Mouse (Mus musculus): ENCODE results near the gene Snrnp48. TPM values are rescaled to one million over a fixed set of nuclear protein-coding genes. Genes with fewer than 3 reads are reported as not detected.

Snrnp48 gene
- polyA plus RNA-seq (2012; rRNA removed): 9.5 and 15.8 TPM in 2 replicates
- polyA plus RNA-seq (2014; fragmentation: Nextera tagmentation; extraction: Ambion mirVana): 10.9 and 12.0 TPM in 2 replicates

GRCm38 (mm10) chr13:38204702-38205482 lies at the start of gene Snrnp48:
Gene Snrnp48 (plus strand): TSS chr13:38204938.
- DNase-seq (ENCODE audit: low read depth in 3 of 3, low spot score in 3 of 3) (peak; percentile 81 to 88 (median 81)), ATAC-seq (ENCODE audit: insufficient read depth) (peak; percentile 98)
- under 1% methylated on average over 59 of the region's 59 CpGs for WGBS (ENCODE audit: insufficient replicate concordance)
- Histone ChIP-seq H3K4me1 (replicated peaks; ENCODE audit: control insufficient read depth in 2 of 2, insufficient read depth in 2 of 2, low read length in 1 of 2) (peaks cover 14% of the 10 kb centered on the region in 2 experiments), H3K9me3 (ENCODE audit: control insufficient read depth, low read length) (no peaks in the 10 kb centered on the region), H3K4me3 (ENCODE audit: insufficient read depth in 1 of 2, low read depth in 2 of 2, low read length in 2 of 2) (peak within 1 kb of the TSS; percentile 91 to 94), H3K27ac (no peak within 1 kb of the TSS), H3K4me2 (ENCODE audit: low read depth) (peak within 1 kb of the TSS; percentile 80), H3K36me3 (replicated peaks; ENCODE audit: control insufficient read depth, insufficient read depth, low read depth) (no peaks in the 10 kb centered on the region), H3K27me3 (ENCODE audit: control insufficient read depth, insufficient read depth, low read length) (no peaks in the 10 kb centered on the region), H3K9ac (replicated peaks) (peak within 1 kb of the TSS; percentile 81)
- TF ChIP-seq EP300 (IDR thresholded peaks at IDR 0.05; ENCODE audit: low read depth): no peak
- TF ChIP-seq CTCF (IDR thresholded peaks at IDR 0.05; ENCODE audit: low read depth): no peak; the same call in 1 of the 2 replicates

GRCm38 (mm10) chr13:38155523-38155922 lies 49.2 kb upstream of the Snrnp48 start:
- no peak for TF ChIP-seq EP300 (IDR thresholded peaks at IDR 0.05; ENCODE audit: low read depth)
- no peak for TF ChIP-seq CTCF (IDR thresholded peaks at IDR 0.05; ENCODE audit: low read depth)
- DNase-seq (ENCODE audit: low read depth in 3 of 3, low spot score in 3 of 3): no peak

GRCm38 (mm10) chr13:38157635-38158034 lies 47.1 kb upstream of the Snrnp48 start:
- H3K9me3 ChIP-seq (ENCODE audit: control insufficient read depth, low read length): no peaks in the 10 kb centered on the region
- ATAC-seq (ENCODE audit: insufficient read depth): no peak
- no peak overlapping the region for H3K4me2 ChIP-seq (ENCODE audit: low read depth)
- H3K36me3 ChIP-seq (replicated peaks; ENCODE audit: control insufficient read depth, insufficient read depth, low read depth): no peaks in the 10 kb centered on the region
- H3K9ac ChIP-seq (replicated peaks): no peak overlapping the region
- 17% methylated on average over 6 of the region's 6 CpGs for WGBS (ENCODE audit: insufficient replicate concordance)
- no peak for TF ChIP-seq EP300 (IDR thresholded peaks at IDR 0.05; ENCODE audit: low read depth)
- no peak for TF ChIP-seq CTCF (IDR thresholded peaks at IDR 0.05; ENCODE audit: low read depth)
- H3K4me3 ChIP-seq (ENCODE audit: insufficient read depth in 1 of 2, low read depth in 2 of 2, low read length in 2 of 2): no peak overlapping the region
- H3K27ac ChIP-seq: no peak overlapping the region
- H3K4me1 ChIP-seq (replicated peaks; ENCODE audit: control insufficient read depth in 2 of 2, insufficient read depth in 2 of 2, low read length in 1 of 2): peaks cover 0 to 7% of the 10 kb centered on the region in 2 experiments; a peak in 1 of 4 replicates
- DNase-seq (ENCODE audit: low read depth in 3 of 3, low spot score in 3 of 3): no peak
- peaks cover 13% of the 10 kb centered on the region for H3K27me3 ChIP-seq (ENCODE audit: control insufficient read depth, insufficient read depth, low read length)

More at GRCm38 (mm10) chr13:38155523-38155922, 49.2 kb upstream of the Snrnp48 start:
- peaks cover 34% of the 10 kb centered on the region for H3K27me3 ChIP-seq (ENCODE audit: control insufficient read depth, insufficient read depth, low read length)
- no peak for ATAC-seq (ENCODE audit: insufficient read depth)
- H3K4me2 ChIP-seq (ENCODE audit: low read depth): no peak overlapping the region
- H3K9me3 ChIP-seq (ENCODE audit: control insufficient read depth, low read length): no peaks in the 10 kb centered on the region
- no peaks in the 10 kb centered on the region for H3K36me3 ChIP-seq (replicated peaks; ENCODE audit: control insufficient read depth, insufficient read depth, low read depth)
- H3K4me1 ChIP-seq (replicated peaks; ENCODE audit: control insufficient read depth in 2 of 2, insufficient read depth in 2 of 2, low read length in 1 of 2): peaks cover 0 to 7% of the 10 kb centered on the region in 2 experiments; a peak in 1 of 4 replicates
- WGBS (ENCODE audit: insufficient replicate concordance): 29% methylated on average over 2 of the region's 2 CpGs
- no peak overlapping the region for H3K9ac ChIP-seq (replicated peaks)
- H3K27ac ChIP-seq: no peak overlapping the region
- H3K4me3 ChIP-seq (ENCODE audit: insufficient read depth in 1 of 2, low read depth in 2 of 2, low read length in 2 of 2): no peak overlapping the region

GRCm38 (mm10) chr13:38162002-38162401 lies 42.7 kb upstream of the Snrnp48 start:
- Histone ChIP-seq H3K9ac (replicated peaks) (no peak overlapping the region), H3K27ac (no peak overlapping the region), H3K4me1 (replicated peaks; ENCODE audit: control insufficient read depth in 2 of 2, insufficient read depth in 2 of 2, low read length in 1 of 2) (0 out of 4 replicates have a peak, but pooled peaks cover 0 to under 1% of the 10 kb centered on the region in 2 experiments), H3K4me2 (ENCODE audit: low read depth) (no peak overlapping the region), H3K9me3 (ENCODE audit: control insufficient read depth, low read length) (no peaks in the 10 kb centered on the region), H3K27me3 (ENCODE audit: control insufficient read depth, insufficient read depth, low read length) (no peaks in the 10 kb centered on the region), H3K36me3 (replicated peaks; ENCODE audit: control insufficient read depth, insufficient read depth, low read depth) (no peaks in the 10 kb centered on the region), H3K4me3 (ENCODE audit: insufficient read depth in 1 of 2, low read depth in 2 of 2, low read length in 2 of 2) (no peak overlapping the region)
- DNase-seq (ENCODE audit: low read depth in 3 of 3, low spot score in 3 of 3) (no peak), ATAC-seq (ENCODE audit: insufficient read depth) (no peak)
- 68% methylated on average over 2 of the region's 2 CpGs for whole genome bisulfite sequencing (ENCODE audit: insufficient replicate concordance)
- TF ChIP-seq EP300 (IDR thresholded peaks at IDR 0.05; ENCODE audit: low read depth): no peak
- TF ChIP-seq CTCF (IDR thresholded peaks at IDR 0.05; ENCODE audit: low read depth): no peak

- no peaks in the 10 kb centered on the region for H3K4me1 ChIP-seq (replicated peaks; ENCODE audit: control insufficient read depth in 2 of 2, insufficient read depth in 2 of 2, low read length in 1 of 2)
- no peak for ATAC-seq (ENCODE audit: insufficient read depth)
- no peak overlapping the region for H3K4me2 ChIP-seq (ENCODE audit: low read depth)
- H3K9ac ChIP-seq (replicated peaks): no peak overlapping the region
- H3K9me3 ChIP-seq (ENCODE audit: control insufficient read depth, low read length): no peaks in the 10 kb centered on the region
- no peak overlapping the region for H3K4me3 ChIP-seq (ENCODE audit: insufficient read depth in 1 of 2, low read depth in 2 of 2, low read length in 2 of 2)
- TF ChIP-seq CTCF (IDR thresholded peaks at IDR 0.05; ENCODE audit: low read depth): no peak
- no peak for TF ChIP-seq EP300 (IDR thresholded peaks at IDR 0.05; ENCODE audit: low read depth)
- H3K27me3 ChIP-seq (ENCODE audit: control insufficient read depth, insufficient read depth, low read length): no peaks in the 10 kb centered on the region
- no peak for DNase-seq (ENCODE audit: low read depth in 3 of 3, low spot score in 3 of 3)
- H3K27ac ChIP-seq: no peak overlapping the region
- no peaks in the 10 kb centered on the region for H3K36me3 ChIP-seq (replicated peaks; ENCODE audit: control insufficient read depth, insufficient read depth, low read depth)
- 48% methylated on average over 11 of the region's 11 CpGs for WGBS (ENCODE audit: insufficient replicate concordance)
Measured at GRCm38 (mm10) chr13:38162668-38163067, 42.1 kb upstream of the Snrnp48 start.

All from liver, embryonic 14.5 days (tissue).